Mouse (Mus musculus) liver, postnatal 0 days (tissue): ENCODE data around the gene Fermt3.

Experiments used
- CTCF ChIP-seq: sonication (generic); IDR thresholded peaks from 2 replicates; pipeline ENCODE4 v1.5.1; 2016; ENCODE audit warnings: antibody characterized with exemption, low read depth
- EP300 ChIP-seq: IDR thresholded peaks from 2 replicates; pipeline ENCODE4 v1.6.1; 2016; ENCODE audit warnings: antibody characterized with exemption, low read depth, mild to moderate bottlenecking

DNA sequence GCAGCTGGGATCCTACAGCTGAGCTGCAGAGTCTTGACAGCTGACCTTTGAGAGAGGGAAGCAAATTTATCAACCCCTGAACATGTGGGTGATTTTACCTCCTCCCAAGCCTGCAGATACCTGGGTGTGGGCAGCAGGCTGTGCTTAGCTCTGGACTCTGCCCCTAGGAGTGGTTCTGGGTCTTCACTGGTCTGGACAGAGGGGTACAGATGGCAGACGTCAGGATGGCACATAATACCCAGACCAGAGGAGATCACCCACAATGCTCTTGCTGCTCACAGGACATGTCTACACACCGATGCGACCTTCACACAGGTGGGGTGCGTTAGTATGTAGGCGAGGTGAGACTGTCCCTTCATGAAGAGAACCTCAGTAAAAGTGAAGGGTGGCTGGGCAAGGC, 69.7 kb downstream of the Fermt3 start:
- TF ChIP-seq CTCF = no peak
- TF ChIP-seq EP300 = no peak
